Comparison of ENCODE assay signal across 34 mouse cellular contexts in genomic region chr10:127217177-127217576, GRCm38 (mm10).
"Had no signal": no experiment of that assay in that cellular context is flagged by ENCODE, and none has a peak within 500 bp of the region (broad histone marks: within the 10 kb centered on the region; RNA-seq: fewer than 3 reads in every experiment).

No protein-coding gene starts in this region.

- H3K36me3 ChIP-seq: heart, embryonic 10.5 days; heart, embryonic 12.5 days; heart, embryonic 13.5 days; heart, embryonic 15.5 days; hindbrain, embryonic 10.5 days; hindbrain, embryonic 12.5 days; hindbrain, embryonic 13.5 days; hindbrain, embryonic 15.5 days; intestine, embryonic 15.5 days; kidney, embryonic 15.5 days had no signal

- DNase-seq: heart, postnatal 10 days; heart, postnatal 14 days; heart, postnatal 36 days; heart, postnatal 4 days; kidney, adult 11 months; kidney, adult 18-20 months; kidney, adult 2 months; kidney, adult 8-10 months; kidney, adult 9 months; kidney, postnatal 10 days; kidney, postnatal 14 days; kidney, postnatal 25 days; kidney, postnatal 36 days; kidney, postnatal 4 days; layer of hippocampus, postnatal 36 days had no signal

- H3K4me3 ChIP-seq: heart, embryonic 10.5 days; heart, embryonic 12.5 days; heart, embryonic 13.5 days; heart, embryonic 15.5 days; hindbrain, embryonic 10.5 days; hindbrain, embryonic 12.5 days; hindbrain, embryonic 13.5 days; hindbrain, embryonic 15.5 days; intestine, embryonic 15.5 days; kidney, embryonic 15.5 days; layer of hippocampus, adult 2 months had no signal

- H3K4me2 ChIP-seq: heart, embryonic 11.5 days; heart, embryonic 12.5 days; heart, embryonic 13.5 days; heart, embryonic 15.5 days; hindbrain, embryonic 12.5 days; hindbrain, embryonic 13.5 days; hindbrain, embryonic 14.5 days; hindbrain, embryonic 15.5 days; intestine, embryonic 15.5 days; kidney, embryonic 15.5 days had no signal

- ATAC-seq: hindbrain, embryonic 16.5 days; hindbrain, postnatal 0 days; inflammation-experienced regulatory T-cells, adult 6 months; intestine, embryonic 15.5 days; intestine, embryonic 16.5 days; intestine, postnatal 0 days had no signal

- H3K27ac ChIP-seq: heart, embryonic 10.5 days; heart, embryonic 13.5 days; heart, embryonic 15.5 days; hindbrain, embryonic 10.5 days; hindbrain, embryonic 12.5 days; hindbrain, embryonic 13.5 days; hindbrain, embryonic 14.5 days; hindbrain, embryonic 15.5 days; hindbrain, postnatal 0 days; intestine, embryonic 15.5 days; kidney, embryonic 15.5 days; kidney, postnatal 0 days; layer of hippocampus, adult 2 months had no signal

- H3K9ac ChIP-seq: heart, embryonic 12.5 days; heart, embryonic 13.5 days; heart, embryonic 15.5 days; hindbrain, embryonic 12.5 days; hindbrain, embryonic 13.5 days; hindbrain, embryonic 14.5 days; hindbrain, embryonic 15.5 days; intestine, embryonic 15.5 days; kidney, embryonic 15.5 days had no signal

- H3K4me1 ChIP-seq: heart, embryonic 10.5 days; heart, embryonic 12.5 days; heart, embryonic 13.5 days; heart, embryonic 15.5 days; hindbrain, embryonic 10.5 days; hindbrain, embryonic 12.5 days; hindbrain, embryonic 13.5 days; hindbrain, embryonic 15.5 days; kidney, embryonic 15.5 days had no signal

- H3K9me3 ChIP-seq: heart, embryonic 10.5 days; heart, embryonic 15.5 days; hindbrain, embryonic 10.5 days; hindbrain, embryonic 12.5 days; hindbrain, embryonic 13.5 days; hindbrain, embryonic 15.5 days; intestine, embryonic 15.5 days; kidney, embryonic 15.5 days had no signal

- H3K27me3 ChIP-seq: heart, embryonic 12.5 days; heart, embryonic 13.5 days; hindbrain, embryonic 12.5 days; hindbrain, embryonic 13.5 days; hindbrain, embryonic 15.5 days; intestine, embryonic 15.5 days; kidney, embryonic 15.5 days had no signal
